Mouse (Mus musculus): ENCODE measurements around the gene Actl9. TPM values are rescaled to one million over a fixed set of nuclear protein-coding genes. Genes with fewer than 3 reads are reported as not detected.

The Actl9 gene
- polyA plus RNA-seq, 2 experiments: 0.14 TPM; not detected in 1

DNA sequence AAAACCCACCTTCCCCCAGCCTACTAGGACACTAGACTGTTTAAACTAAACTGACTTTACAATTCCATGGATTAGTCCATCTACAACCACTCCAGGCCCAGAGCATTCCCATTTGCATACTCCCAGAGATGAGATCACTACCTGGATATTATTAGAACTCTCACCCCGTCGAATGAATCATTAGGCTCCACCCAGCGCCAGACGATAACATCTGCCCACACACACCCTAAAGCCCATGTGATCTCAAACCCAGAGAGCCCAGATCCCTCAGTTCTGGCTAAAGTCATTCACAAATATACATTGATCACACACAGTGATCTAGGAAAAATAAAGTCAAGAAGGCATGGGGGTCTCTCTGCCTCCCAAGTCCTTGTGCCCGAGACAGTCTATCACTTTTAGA is 7.2 kb downstream of the Actl9 start:
- H3K4me2 ChIP-seq (replicated peaks; ENCODE audit: low read depth, low read length, severe bottlenecking): no peak overlapping the region
- 65% methylated on average over 5 of the region's 5 CpGs for WGBS
- H3K27me3 ChIP-seq (ENCODE audit: control insufficient read depth, insufficient read depth, low read length): no peaks in the 10 kb centered on the region
- H3K4me3 ChIP-seq (replicated peaks; ENCODE audit: low read length): no peak overlapping the region
- no peak overlapping the region for H3K9ac ChIP-seq (ENCODE audit: low read depth, low read length, severe bottlenecking)
- TF ChIP-seq POLR2A (IDR thresholded peaks at IDR 0.05; ENCODE audit: borderline replicate concordance, extremely low read depth, insufficient read depth, insufficient read length): no peak
- DNase-seq (ENCODE audit: low spot score) (no peak), ATAC-seq (ENCODE audit: low FRiP score, low read depth) (no peak)
- no peak overlapping the region for H3K27ac ChIP-seq (replicated peaks; ENCODE audit: low read depth, low read length)
- no peaks in the 10 kb centered on the region for H3K36me3 ChIP-seq (ENCODE audit: control insufficient read depth, insufficient read depth, low read length)
- no peaks in the 10 kb centered on the region for H3K4me1 ChIP-seq (ENCODE audit: control insufficient read depth, insufficient read depth, low read length)
- no peaks in the 10 kb centered on the region for H3K9me3 ChIP-seq (ENCODE audit: control insufficient read depth, low read length)

DNA sequence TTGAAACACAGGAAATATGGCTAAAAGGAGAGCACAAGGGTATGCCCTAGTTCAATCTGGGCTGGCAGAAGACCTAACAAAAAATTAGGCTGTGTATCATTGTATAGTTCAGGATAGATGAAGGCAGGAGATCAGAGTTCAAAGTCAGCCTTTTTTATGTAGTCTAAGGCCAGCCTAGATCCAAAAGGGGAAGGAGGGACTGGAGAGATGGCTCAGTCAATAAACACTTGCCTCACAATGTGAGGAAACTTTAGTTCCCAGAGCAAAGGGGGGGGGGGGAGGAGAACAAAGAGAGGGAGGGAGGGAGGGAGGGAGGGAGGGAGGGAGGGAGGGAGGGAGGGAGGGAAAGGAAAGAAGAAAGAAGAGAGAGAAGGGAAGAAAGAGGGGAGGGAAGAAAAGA is 8.5 kb downstream of the Actl9 start:
- Histone ChIP-seq H3K4me2 (replicated peaks; ENCODE audit: low read depth, low read length, severe bottlenecking) (no peak overlapping the region), H3K4me1 (ENCODE audit: control insufficient read depth, insufficient read depth, low read length) (no peaks in the 10 kb centered on the region)

DNA sequence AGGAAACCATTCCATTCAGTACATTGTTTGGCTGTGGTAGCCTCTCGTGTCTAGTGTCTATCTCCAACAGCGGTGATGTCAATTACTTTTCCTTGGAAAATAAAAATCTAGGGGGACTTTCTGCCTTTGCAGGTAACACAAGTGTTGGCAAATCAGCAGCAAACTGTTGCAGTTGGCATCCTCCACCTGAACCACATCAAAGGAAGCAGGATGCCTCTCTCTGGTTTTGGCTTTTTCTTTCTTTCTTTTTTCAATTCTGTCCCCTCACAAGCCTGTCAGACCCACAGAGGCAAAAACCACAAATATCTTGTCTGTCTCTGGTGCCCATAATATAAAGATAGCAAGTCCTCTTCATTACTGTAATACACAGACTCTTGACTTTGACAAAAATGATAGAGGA is 23.9 kb downstream of the Actl9 start:
- 85% methylated on average over 2 of the region's 2 CpGs for WGBS
- no peak for TF ChIP-seq POLR2A (IDR thresholded peaks at IDR 0.05; ENCODE audit: borderline replicate concordance, extremely low read depth, insufficient read depth, insufficient read length)
- DNase-seq (ENCODE audit: low spot score): no peak
- H3K4me2 ChIP-seq (replicated peaks; ENCODE audit: low read depth, low read length, severe bottlenecking): no peak overlapping the region
- no peak overlapping the region for H3K9ac ChIP-seq (ENCODE audit: low read depth, low read length, severe bottlenecking)
- no peaks in the 10 kb centered on the region for H3K36me3 ChIP-seq (ENCODE audit: control insufficient read depth, insufficient read depth, low read length)
- no peaks in the 10 kb centered on the region for H3K4me1 ChIP-seq (ENCODE audit: control insufficient read depth, insufficient read depth, low read length)
- H3K27ac ChIP-seq (replicated peaks; ENCODE audit: low read depth, low read length): no peak overlapping the region
- no peaks in the 10 kb centered on the region for H3K9me3 ChIP-seq (ENCODE audit: control insufficient read depth, low read length)
- no peak for ATAC-seq (ENCODE audit: low FRiP score, low read depth)
- H3K27me3 ChIP-seq (ENCODE audit: control insufficient read depth, insufficient read depth, low read length): no peaks in the 10 kb centered on the region
- no peak overlapping the region for H3K4me3 ChIP-seq (replicated peaks; ENCODE audit: low read length)

More for the DNA sequence above, 8.5 kb downstream of the Actl9 start:
- Histone ChIP-seq H3K4me3 (replicated peaks; ENCODE audit: low read length) (no peak overlapping the region), H3K36me3 (ENCODE audit: control insufficient read depth, insufficient read depth, low read length) (no peaks in the 10 kb centered on the region), H3K9me3 (ENCODE audit: control insufficient read depth, low read length) (no peaks in the 10 kb centered on the region), H3K27me3 (ENCODE audit: control insufficient read depth, insufficient read depth, low read length) (no peaks in the 10 kb centered on the region), H3K27ac (replicated peaks; ENCODE audit: low read depth, low read length) (no peak overlapping the region), H3K9ac (ENCODE audit: low read depth, low read length, severe bottlenecking) (no peak overlapping the region)
- no peak for TF ChIP-seq POLR2A (IDR thresholded peaks at IDR 0.05; ENCODE audit: borderline replicate concordance, extremely low read depth, insufficient read depth, insufficient read length)
- ATAC-seq (ENCODE audit: low FRiP score, low read depth) (no peak), DNase-seq (ENCODE audit: low spot score) (no peak)

DNA sequence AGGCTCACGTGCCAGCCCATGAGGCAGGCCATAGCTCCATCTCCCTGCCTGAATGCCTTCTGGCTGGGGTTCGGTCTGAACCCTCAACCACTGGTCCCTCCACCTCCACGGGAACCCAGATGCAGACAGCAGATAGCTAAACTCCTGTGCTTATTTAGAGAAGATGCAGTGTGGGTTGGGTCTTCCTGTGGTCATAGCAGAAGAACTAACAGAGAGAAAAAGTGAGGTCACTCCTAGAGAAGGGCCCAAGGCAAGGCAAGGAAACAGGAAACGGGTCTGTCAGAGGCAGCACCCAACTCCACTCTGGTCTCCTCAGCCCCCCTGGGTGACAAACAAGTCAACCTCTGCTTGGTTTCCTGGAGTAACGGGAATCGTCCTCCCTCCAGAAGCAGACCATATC is 38.5 kb downstream of the Actl9 start:
- Histone ChIP-seq H3K27me3 (ENCODE audit: control insufficient read depth, insufficient read depth, low read length) (no peaks in the 10 kb centered on the region), H3K27ac (replicated peaks; ENCODE audit: low read depth, low read length) (no peak overlapping the region), H3K4me3 (replicated peaks; ENCODE audit: low read length) (no peak overlapping the region), H3K4me2 (replicated peaks; ENCODE audit: low read depth, low read length, severe bottlenecking) (no peak overlapping the region), H3K4me1 (ENCODE audit: control insufficient read depth, insufficient read depth, low read length) (no peaks in the 10 kb centered on the region), H3K36me3 (ENCODE audit: control insufficient read depth, insufficient read depth, low read length) (no peaks in the 10 kb centered on the region), H3K9me3 (ENCODE audit: control insufficient read depth, low read length) (no peaks in the 10 kb centered on the region), H3K9ac (ENCODE audit: low read depth, low read length, severe bottlenecking) (no peak overlapping the region)
- WGBS: 69% methylated on average over 6 of the region's 6 CpGs
- TF ChIP-seq POLR2A (IDR thresholded peaks at IDR 0.05; ENCODE audit: borderline replicate concordance, extremely low read depth, insufficient read depth, insufficient read length): no peak
- DNase-seq (ENCODE audit: low spot score): no peak
- no peak for ATAC-seq (ENCODE audit: low FRiP score, low read depth)

Other genes with a start within 250 kb of the Actl9 start
- not detected in 2 replicates for gene Olfr239, start 241.6 kb upstream of the Actl9 start, polyA plus RNA-seq (2012; rRNA removed)
- not detected in 2 replicates for gene Olfr239, start 241.6 kb upstream of the Actl9 start, polyA plus RNA-seq (2014; fragmentation: Nextera tagmentation; extraction: Ambion mirVana)
- 0.29 and 0.67 TPM in 2 replicates for gene Olfr1564, start 211.2 kb upstream of the Actl9 start, polyA plus RNA-seq (2012; rRNA removed)
- not detected in 2 replicates for gene Olfr1564, start 211.2 kb upstream of the Actl9 start, polyA plus RNA-seq (2014; fragmentation: Nextera tagmentation; extraction: Ambion mirVana)
- gene Zfp955a, start 177.8 kb upstream of the Actl9 start, polyA plus RNA-seq (2012; rRNA removed): 5.5 and 7.0 TPM in 2 replicates
- gene Zfp955a, start 177.8 kb upstream of the Actl9 start, polyA plus RNA-seq (2014; fragmentation: Nextera tagmentation; extraction: Ambion mirVana): 16.7 and 18.8 TPM in 2 replicates
- not detected in 2 replicates for gene Olfr63, start 168.2 kb upstream of the Actl9 start, polyA plus RNA-seq (2012; rRNA removed)
- gene Olfr63, start 168.2 kb upstream of the Actl9 start, polyA plus RNA-seq (2014; fragmentation: Nextera tagmentation; extraction: Ambion mirVana): 0.03 TPM in 1 of 2 replicates, not detected in the other
- 6.2 and 7.9 TPM in 2 replicates for gene Zfp955b, start 143.4 kb upstream of the Actl9 start, polyA plus RNA-seq (2012; rRNA removed)
- gene Zfp955b, start 143.4 kb upstream of the Actl9 start, polyA plus RNA-seq (2014; fragmentation: Nextera tagmentation; extraction: Ambion mirVana): 9.9 and 10.9 TPM in 2 replicates
- gene Zfp81, start 74.0 kb upstream of the Actl9 start, polyA plus RNA-seq (2012; rRNA removed): 6.4 and 8.5 TPM in 2 replicates
- gene Zfp81, start 74.0 kb upstream of the Actl9 start, polyA plus RNA-seq (2014; fragmentation: Nextera tagmentation; extraction: Ambion mirVana): 13.7 and 14.6 TPM in 2 replicates
- gene Zfp101, start 38.3 kb upstream of the Actl9 start, polyA plus RNA-seq (2012; rRNA removed): 31.5 and 40.2 TPM in 2 replicates
- gene Zfp101, start 38.3 kb upstream of the Actl9 start, polyA plus RNA-seq (2014; fragmentation: Nextera tagmentation; extraction: Ambion mirVana): 19.1 and 20.1 TPM in 2 replicates
- 269 and 309 TPM in 2 replicates for gene Adamts10, start 91.3 kb downstream of the Actl9 start, polyA plus RNA-seq (2012; rRNA removed)
- 80.6 and 102 TPM in 2 replicates for gene Adamts10, start 91.3 kb downstream of the Actl9 start, polyA plus RNA-seq (2014; fragmentation: Nextera tagmentation; extraction: Ambion mirVana)
- gene Myo1f, start 122.8 kb downstream of the Actl9 start, polyA plus RNA-seq (2012; rRNA removed): 3.5 TPM in 2 replicates
- gene Myo1f, start 122.8 kb downstream of the Actl9 start, polyA plus RNA-seq (2014; fragmentation: Nextera tagmentation; extraction: Ambion mirVana): 5.0 and 6.6 TPM in 2 replicates
- 108 and 159 TPM in 2 replicates for gene Zfp414, start 196.2 kb downstream of the Actl9 start, polyA plus RNA-seq (2012; rRNA removed)
- gene Zfp414, start 196.2 kb downstream of the Actl9 start, polyA plus RNA-seq (2014; fragmentation: Nextera tagmentation; extraction: Ambion mirVana): 67.2 and 67.6 TPM in 2 replicates
- gene Pram1, start 205.2 kb downstream of the Actl9 start, polyA plus RNA-seq (2012; rRNA removed): 1.4 and 1.8 TPM in 2 replicates
- gene Pram1, start 205.2 kb downstream of the Actl9 start, polyA plus RNA-seq (2014; fragmentation: Nextera tagmentation; extraction: Ambion mirVana): 0.51 and 0.69 TPM in 2 replicates